Mouse (Mus musculus) megakaryocyte-erythroid progenitor cell, adult 5-6 weeks (primary cell): ENCODE data around the gene Zfp942. TPM values are rescaled to one million over a fixed set of nuclear protein-coding genes. Genes with fewer than 3 reads are reported as not detected.
A peak's percentile ranks its signal among the peaks of the same experiment; 100 is the strongest.

ENCODE experiments used
- ATAC-seq: replicated peaks from 2 replicates; pipeline ENCODE4 v1.8.0; 2016; ENCODE audit warnings: mild to moderate bottlenecking, inconsistent platforms; ENCODE audit not compliant: severe bottlenecking, poor library complexity, low FRiP score, low TSS enrichment
- total RNA-seq, 2 experiments: library from RNA; stranded (forward) in 1 of 2; stranded (reverse) in 1 of 2; fragments of 200-1000, 215-1000 nt in 1 of 2; fragments of >200 nt in 1 of 2; fragmentation: Nextera tagmentation in 1 of 2; gene quantifications; 2 replicates each; pipeline ENCODE4 v1.2.3; 2014 to 2017

The Zfp942 gene
- total RNA-seq (2014; fragmentation: Nextera tagmentation) (15.5 and 22.4 TPM in 2 replicates), total RNA-seq (2017) (19.7 and 29.9 TPM in 2 replicates)

GRCm38 (mm10) chr17:21962107-21962907 is at the start of gene Zfp942, which contains the start of gene Zfp943:
Gene Zfp942 (minus strand): TSS chr17:21962464.
Gene Zfp943 (plus strand): TSS chr17:21962552.
- ATAC-seq = peak; percentile 96

GRCm38 (mm10) chr17:21963302-21963701 is 1.0 kb upstream of the Zfp942 start:
- 0 out of 2 replicates have a peak, but pooled peaks have one; percentile 5 for ATAC-seq

- peak; percentile 97 for ATAC-seq
These were observed 52.7 kb downstream of the Zfp942 start, which contains the start of gene Zfp995 for GRCm38 (mm10) chr17:21909456-21910052. Gene Zfp995 (minus strand): TSS chr17:21909926.

- 0 out of 2 replicates have a peak, but pooled peaks have one; percentile 16 for ATAC-seq
These were observed 53.2 kb downstream of the Zfp942 start for GRCm38 (mm10) chr17:21909039-21909438.

Other genes starting within 250 kb of the Zfp942 start
- gene Zfp229, start 231.7 kb downstream of the Zfp942 start, total RNA-seq (2014; fragmentation: Nextera tagmentation) = 4.5 and 6.3 TPM in 2 replicates
- gene Zfp229, start 231.7 kb downstream of the Zfp942 start, total RNA-seq (2017) = 3.8 and 10.1 TPM in 2 replicates
- 3.6 and 4.0 TPM in 2 replicates for gene Zfp820, start 116.7 kb downstream of the Zfp942 start, total RNA-seq (2014; fragmentation: Nextera tagmentation)
- gene Zfp820, start 116.7 kb downstream of the Zfp942 start, total RNA-seq (2017) = 6.1 and 9.2 TPM in 2 replicates
- 3.8 TPM in 1 of 2 replicates, not detected in the other for gene Zfp995, start 52.5 kb downstream of the Zfp942 start, total RNA-seq (2014; fragmentation: Nextera tagmentation)
- gene Zfp995, start 52.5 kb downstream of the Zfp942 start, total RNA-seq (2017) = 0.46 and 0.75 TPM in 2 replicates
- 12.4 and 18.7 TPM in 2 replicates for gene Zfp943, start 88 bp upstream of the Zfp942 start, total RNA-seq (2014; fragmentation: Nextera tagmentation)
- 14.7 and 18.8 TPM in 2 replicates for gene Zfp943, start 88 bp upstream of the Zfp942 start, total RNA-seq (2017)
- 1.4 and 2.1 TPM in 2 replicates for gene Zfp947, start 203.7 kb upstream of the Zfp942 start, total RNA-seq (2014; fragmentation: Nextera tagmentation)
- 2.5 and 3.1 TPM in 2 replicates for gene Zfp947, start 203.7 kb upstream of the Zfp942 start, total RNA-seq (2017)